Mouse (Mus musculus): ENCODE data around the gene Vars2. TPM values are rescaled to one million over a fixed set of nuclear protein-coding genes. Genes with fewer than 3 reads are reported as not detected.

The Vars2 gene
- polyA plus RNA-seq, 1 experiment from 2014 or later, result 14.0 TPM

GRCm38 (mm10) chr17:35688347-35689175 lies 21.2 kb upstream of the Vars2 start:
- ATAC-seq (ENCODE audit: insufficient number of reproducible peaks, insufficient read depth, low FRiP score, low read depth), result no peak
- no peaks in the 10 kb centered on the region for H3K4me1 ChIP-seq (ENCODE audit: control insufficient read depth, insufficient read depth, low read length)
- no peak overlapping the region for H3K27ac ChIP-seq (ENCODE audit: low read length)
- no peak overlapping the region for H3K9ac ChIP-seq (replicated peaks; ENCODE audit: low read depth, low read length)
- peaks cover 96% of the 10 kb centered on the region for H3K36me3 ChIP-seq (ENCODE audit: control insufficient read depth, insufficient read depth, low read length)
- H3K9me3 ChIP-seq (ENCODE audit: control insufficient read depth, low read depth, low read length), result no peaks in the 10 kb centered on the region
- H3K4me2 ChIP-seq (replicated peaks; ENCODE audit: low read depth, low read length), result no peak overlapping the region
- 87% methylated on average over 25 of the region's 25 CpGs for WGBS
- H3K27me3 ChIP-seq (ENCODE audit: control insufficient read depth, insufficient read depth, low read length), result no peaks in the 10 kb centered on the region
- H3K4me3 ChIP-seq (ENCODE audit: low read depth, low read length), result no peak overlapping the region

- no peak overlapping the region for H3K4me2 ChIP-seq (replicated peaks; ENCODE audit: low read depth, low read length)
- H3K4me3 ChIP-seq (ENCODE audit: low read depth, low read length), result no peak overlapping the region
- 79% methylated on average over 9 of the region's 9 CpGs for WGBS
These were observed 17.7 kb upstream of the Vars2 start for GRCm38 (mm10) chr17:35685061-35685460.

GRCm38 (mm10) chr17:35681986-35682385 lies 14.6 kb upstream of the Vars2 start:
- Histone ChIP-seq H3K27me3 (ENCODE audit: control insufficient read depth, insufficient read depth, low read length) (no peaks in the 10 kb centered on the region), H3K4me3 (ENCODE audit: low read depth, low read length) (no peak overlapping the region), H3K9me3 (ENCODE audit: control insufficient read depth, low read depth, low read length) (no peaks in the 10 kb centered on the region), H3K4me2 (replicated peaks; ENCODE audit: low read depth, low read length) (no peak overlapping the region), H3K27ac (ENCODE audit: low read length) (no peak overlapping the region), H3K4me1 (ENCODE audit: control insufficient read depth, insufficient read depth, low read length) (no peaks in the 10 kb centered on the region), H3K36me3 (ENCODE audit: control insufficient read depth, insufficient read depth, low read length) (peaks cover 55% of the 10 kb centered on the region), H3K9ac (replicated peaks; ENCODE audit: low read depth, low read length) (no peak overlapping the region)
- ATAC-seq (ENCODE audit: insufficient number of reproducible peaks, insufficient read depth, low FRiP score, low read depth), result no peak
- WGBS, result 85% methylated on average over 12 of the region's 13 CpGs

More at GRCm38 (mm10) chr17:35685061-35685460, 17.7 kb upstream of the Vars2 start:
- peaks cover 86% of the 10 kb centered on the region for H3K36me3 ChIP-seq (ENCODE audit: control insufficient read depth, insufficient read depth, low read length)
- no peaks in the 10 kb centered on the region for H3K4me1 ChIP-seq (ENCODE audit: control insufficient read depth, insufficient read depth, low read length)
- no peaks in the 10 kb centered on the region for H3K27me3 ChIP-seq (ENCODE audit: control insufficient read depth, insufficient read depth, low read length)
- no peak overlapping the region for H3K27ac ChIP-seq (ENCODE audit: low read length)
- no peak for ATAC-seq (ENCODE audit: insufficient number of reproducible peaks, insufficient read depth, low FRiP score, low read depth)
- H3K9ac ChIP-seq (replicated peaks; ENCODE audit: low read depth, low read length), result no peak overlapping the region
- no peaks in the 10 kb centered on the region for H3K9me3 ChIP-seq (ENCODE audit: control insufficient read depth, low read depth, low read length)

GRCm38 (mm10) chr17:35680591-35680990 lies 13.2 kb upstream of the Vars2 start:
- 13% methylated on average over 6 of the region's 6 CpGs for WGBS
- H3K4me3 ChIP-seq (ENCODE audit: low read depth, low read length), result no peak overlapping the region
- H3K4me2 ChIP-seq (replicated peaks; ENCODE audit: low read depth, low read length), result no peak overlapping the region
- no peaks in the 10 kb centered on the region for H3K27me3 ChIP-seq (ENCODE audit: control insufficient read depth, insufficient read depth, low read length)
- no peaks in the 10 kb centered on the region for H3K9me3 ChIP-seq (ENCODE audit: control insufficient read depth, low read depth, low read length)
- H3K4me1 ChIP-seq (ENCODE audit: control insufficient read depth, insufficient read depth, low read length), result no peaks in the 10 kb centered on the region
- H3K36me3 ChIP-seq (ENCODE audit: control insufficient read depth, insufficient read depth, low read length), result peaks cover 41% of the 10 kb centered on the region
- ATAC-seq (ENCODE audit: insufficient number of reproducible peaks, insufficient read depth, low FRiP score, low read depth), result no peak
- H3K9ac ChIP-seq (replicated peaks; ENCODE audit: low read depth, low read length), result no peak overlapping the region
- no peak overlapping the region for H3K27ac ChIP-seq (ENCODE audit: low read length)

GRCm38 (mm10) chr17:35673416-35674035 lies 6.1 kb upstream of the Vars2 start, which contains the start of gene Gtf2h4:
Gene Gtf2h4 (minus strand): TSS chr17:35673739.
- under 1% methylated on average over 23 of the region's 23 CpGs for WGBS
- Histone ChIP-seq H3K4me1 (ENCODE audit: control insufficient read depth, insufficient read depth, low read length) (0 out of 2 replicates have a peak, but pooled peaks cover 8% of the 10 kb centered on the region), H3K4me2 (replicated peaks; ENCODE audit: low read depth, low read length) (peak within 1 kb of the TSS; percentile 64), H3K4me3 (ENCODE audit: low read depth, low read length) (peak within 1 kb of the TSS; percentile 81), H3K27me3 (ENCODE audit: control insufficient read depth, insufficient read depth, low read length) (no peaks in the 10 kb centered on the region), H3K9me3 (ENCODE audit: control insufficient read depth, low read depth, low read length) (no peaks in the 10 kb centered on the region), H3K36me3 (ENCODE audit: control insufficient read depth, insufficient read depth, low read length) (peaks cover 12% of the 10 kb centered on the region; the same call in 1 of the 2 replicates), H3K9ac (replicated peaks; ENCODE audit: low read depth, low read length) (peak within 1 kb of the TSS; percentile 79), H3K27ac (ENCODE audit: low read length) (no peak within 1 kb of the TSS)
- peak; percentile 96 for ATAC-seq (ENCODE audit: insufficient number of reproducible peaks, insufficient read depth, low FRiP score, low read depth)

- no peaks in the 10 kb centered on the region for H3K27me3 ChIP-seq (ENCODE audit: control insufficient read depth, insufficient read depth, low read length)
- no peak overlapping the region; the same call in 1 of the 2 replicates for H3K4me3 ChIP-seq (ENCODE audit: low read depth, low read length)
- no peak overlapping the region for H3K9ac ChIP-seq (replicated peaks; ENCODE audit: low read depth, low read length)
- ATAC-seq (ENCODE audit: insufficient number of reproducible peaks, insufficient read depth, low FRiP score, low read depth), result no peak
- H3K9me3 ChIP-seq (ENCODE audit: control insufficient read depth, low read depth, low read length), result no peaks in the 10 kb centered on the region
- H3K36me3 ChIP-seq (ENCODE audit: control insufficient read depth, insufficient read depth, low read length), result peaks cover 12% of the 10 kb centered on the region; the same call in 1 of the 2 replicates
- 0 out of 2 replicates have a peak, but pooled peaks cover 8% of the 10 kb centered on the region for H3K4me1 ChIP-seq (ENCODE audit: control insufficient read depth, insufficient read depth, low read length)
- WGBS, result 90% methylated on average over 6 of the region's 6 CpGs
- H3K4me2 ChIP-seq (replicated peaks; ENCODE audit: low read depth, low read length), result no peak overlapping the region
- H3K27ac ChIP-seq (ENCODE audit: low read length), result no peak overlapping the region
These were observed 5.1 kb upstream of the Vars2 start for GRCm38 (mm10) chr17:35672527-35672926.

GRCm38 (mm10) chr17:35671846-35672245 lies 4.5 kb upstream of the Vars2 start:
- H3K27me3 ChIP-seq (ENCODE audit: control insufficient read depth, insufficient read depth, low read length), result no peaks in the 10 kb centered on the region
- H3K9ac ChIP-seq (replicated peaks; ENCODE audit: low read depth, low read length), result no peak overlapping the region
- no peak overlapping the region for H3K27ac ChIP-seq (ENCODE audit: low read length)
- H3K4me1 ChIP-seq (ENCODE audit: control insufficient read depth, insufficient read depth, low read length), result 0 out of 2 replicates have a peak, but pooled peaks cover 8% of the 10 kb centered on the region
- ATAC-seq (ENCODE audit: insufficient number of reproducible peaks, insufficient read depth, low FRiP score, low read depth), result no peak
- no peak overlapping the region for H3K4me3 ChIP-seq (ENCODE audit: low read depth, low read length)
- H3K4me2 ChIP-seq (replicated peaks; ENCODE audit: low read depth, low read length), result no peak overlapping the region
- no peaks in the 10 kb centered on the region for H3K9me3 ChIP-seq (ENCODE audit: control insufficient read depth, low read depth, low read length)
- H3K36me3 ChIP-seq (ENCODE audit: control insufficient read depth, insufficient read depth, low read length), result peaks cover 12% of the 10 kb centered on the region; the same call in 1 of the 2 replicates
- 79% methylated on average over 6 of the region's 6 CpGs for WGBS

- Histone ChIP-seq H3K27ac (ENCODE audit: low read length) (no peak overlapping the region), H3K9ac (replicated peaks; ENCODE audit: low read depth, low read length) (no peak overlapping the region), H3K36me3 (ENCODE audit: control insufficient read depth, insufficient read depth, low read length) (peaks cover 12% of the 10 kb centered on the region; the same call in 1 of the 2 replicates), H3K4me1 (ENCODE audit: control insufficient read depth, insufficient read depth, low read length) (peaks cover 14% of the 10 kb centered on the region; the same call in 1 of the 2 replicates), H3K4me3 (ENCODE audit: low read depth, low read length) (no peak overlapping the region), H3K27me3 (ENCODE audit: control insufficient read depth, insufficient read depth, low read length) (no peaks in the 10 kb centered on the region), H3K9me3 (ENCODE audit: control insufficient read depth, low read depth, low read length) (no peaks in the 10 kb centered on the region), H3K4me2 (replicated peaks; ENCODE audit: low read depth, low read length) (no peak overlapping the region)
- WGBS, result 90% methylated on average over 9 of the region's 9 CpGs
- no peak for ATAC-seq (ENCODE audit: insufficient number of reproducible peaks, insufficient read depth, low FRiP score, low read depth)
These were observed 2.3 kb upstream of the Vars2 start for GRCm38 (mm10) chr17:35669731-35670130.
